Mouse (Mus musculus) kidney, embryonic 16.5 days (tissue): ENCODE results near the gene Tnnt3. TPM values are rescaled to one million over a fixed set of nuclear protein-coding genes. Genes with fewer than 3 reads are reported as not detected.
A peak's percentile ranks its signal among the peaks of the same experiment; 100 is the strongest.

Source experiments
- ATAC-seq: fragments of 200-750 bp; cut with Nextera tagmentation; 2 replicates; pipeline ENCODE4 v1.8.0; 2017; ENCODE audit warnings: moderate TSS enrichment; ENCODE audit not compliant: low FRiP score, low TSS enrichment
- H3K27ac ChIP-seq: fragments of 300-500 bp; sonication (generic); 2 replicates; pipeline ENCODE4 v1.5.1; 2014; ENCODE audit warnings: low read length
- H3K27me3 ChIP-seq: fragments of 300-500 bp; sonication (generic); 2 replicates; pipeline ENCODE4 v1.6.1; 2014; ENCODE audit warnings: low read length, control low read depth, mixed read lengths; ENCODE audit not compliant: insufficient read depth
- H3K36me3 ChIP-seq: fragments of 300-500 bp; sonication (generic); 2 replicates; pipeline ENCODE4 v1.6.1; 2014; ENCODE audit warnings: low read length, control low read depth, mixed read lengths; ENCODE audit not compliant: insufficient read depth
- H3K4me1 ChIP-seq: fragments of 300-500 bp; sonication (generic); 2 replicates; pipeline ENCODE4 v1.6.1; 2014; ENCODE audit warnings: low read length, control low read depth, mixed read lengths; ENCODE audit not compliant: insufficient read depth
- H3K4me2 ChIP-seq: fragments of 300-500 bp; sonication (generic); replicated peaks from 2 replicates; pipeline ENCODE4 v1.6.1; 2014; ENCODE audit warnings: low read depth, low read length
- H3K4me3 ChIP-seq: fragments of 300-500 bp; sonication (generic); 2 replicates; pipeline ENCODE4 v1.5.1; 2014; ENCODE audit warnings: mild to moderate bottlenecking, low read length
- H3K9ac ChIP-seq: fragments of 300-500 bp; sonication (generic); replicated peaks from 2 replicates; pipeline ENCODE4 v1.6.1; 2014; ENCODE audit warnings: low read length
- H3K9me3 ChIP-seq: fragments of 300-500 bp; sonication (generic); 2 replicates; pipeline ENCODE4 v1.6.1; 2016; ENCODE audit warnings: low read length, control low read depth
- whole genome bisulfite sequencing: fragments of 180-500 bp; shearing (Covaris S2); extraction: QIAGEN DNeasy Blood & Tissue Kit; methylation state at CpG from one replicate; pipeline ENCODE4 v1.1.7; 2014; 5-methylcytosine and 5-hydroxymethylcytosine counted together
- polyA plus RNA-seq: library from polyadenylated mRNA; unstranded; fragments of >200 nt; fragmentation: Nextera tagmentation; extraction: Ambion mirVana; gene quantifications from 2 replicates; pipeline ENCODE4 v1.2.1, GENCODE M21; 2015

The Tnnt3 gene
- polyA plus RNA-seq, 1 experiment from 2014 or later, result 17.2 TPM

DNA sequence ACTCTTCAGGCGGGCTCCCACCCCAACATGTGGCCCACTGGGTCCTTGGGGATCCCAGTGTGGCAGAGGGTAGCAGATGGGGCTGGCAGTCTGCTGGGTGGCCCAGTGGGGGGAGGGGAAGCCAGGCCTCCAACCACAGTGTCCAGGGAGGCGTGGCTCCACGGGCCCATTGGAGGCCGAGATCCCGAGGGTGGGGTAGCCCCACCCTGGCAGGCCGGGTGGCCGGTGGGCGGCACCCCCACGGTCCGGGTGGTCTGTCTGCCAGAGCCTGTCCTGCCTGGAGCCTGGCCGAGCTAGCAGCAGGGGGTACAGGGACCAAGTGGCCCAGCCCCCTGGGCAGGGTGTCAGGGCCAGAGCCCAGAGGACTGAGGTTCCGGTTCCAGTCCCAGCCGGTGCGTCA lies 23.8 kb upstream of the Tnnt3 start:
- H3K36me3 ChIP-seq, result no peaks in the 10 kb centered on the region
- H3K4me3 ChIP-seq, result peak overlapping the region; percentile 43
- H3K9me3 ChIP-seq, result no peaks in the 10 kb centered on the region
- ATAC-seq, result no peak
- peaks cover 65% of the 10 kb centered on the region for H3K4me1 ChIP-seq
- peak overlapping the region; percentile 59; the same call in 1 of the 2 replicates for H3K27ac ChIP-seq
- 54% methylated on average over 14 of the region's 14 CpGs for WGBS
- peak overlapping the region; percentile 54 for H3K4me2 ChIP-seq
- no peaks in the 10 kb centered on the region for H3K27me3 ChIP-seq
- H3K9ac ChIP-seq, result peak overlapping the region; percentile 59

- WGBS, result 53% methylated on average over 7 of the region's 7 CpGs
- H3K4me2 ChIP-seq, result peak overlapping the region; percentile 54
- no peaks in the 10 kb centered on the region for H3K9me3 ChIP-seq
- no peaks in the 10 kb centered on the region for H3K36me3 ChIP-seq
- peaks cover 57% of the 10 kb centered on the region for H3K4me1 ChIP-seq
- peak overlapping the region; percentile 59; the same call in 1 of the 2 replicates for H3K27ac ChIP-seq
- peak overlapping the region; percentile 43 for H3K4me3 ChIP-seq
- no peaks in the 10 kb centered on the region for H3K27me3 ChIP-seq
- H3K9ac ChIP-seq, result peak overlapping the region; percentile 59
- ATAC-seq, result no peak
These were observed 23.0 kb upstream of the Tnnt3 start for GRCm38 (mm10) chr7:142475641-142476040.

GRCm38 (mm10) chr7:142476271-142476670 lies 22.4 kb upstream of the Tnnt3 start:
- H3K4me3 ChIP-seq, result peak overlapping the region; percentile 43; the same call in 1 of the 2 replicates
- H3K36me3 ChIP-seq, result no peaks in the 10 kb centered on the region
- ATAC-seq, result no peak
- H3K4me2 ChIP-seq, result peak overlapping the region; percentile 54
- no peaks in the 10 kb centered on the region for H3K27me3 ChIP-seq
- H3K27ac ChIP-seq, result peak overlapping the region; percentile 59; the same call in 1 of the 2 replicates
- H3K9me3 ChIP-seq, result no peaks in the 10 kb centered on the region
- peaks cover 58% of the 10 kb centered on the region for H3K4me1 ChIP-seq
- H3K9ac ChIP-seq, result peak overlapping the region; percentile 59; the same call in 1 of the 2 replicates
- WGBS, result 81% methylated on average over 5 of the region's 5 CpGs

DNA sequence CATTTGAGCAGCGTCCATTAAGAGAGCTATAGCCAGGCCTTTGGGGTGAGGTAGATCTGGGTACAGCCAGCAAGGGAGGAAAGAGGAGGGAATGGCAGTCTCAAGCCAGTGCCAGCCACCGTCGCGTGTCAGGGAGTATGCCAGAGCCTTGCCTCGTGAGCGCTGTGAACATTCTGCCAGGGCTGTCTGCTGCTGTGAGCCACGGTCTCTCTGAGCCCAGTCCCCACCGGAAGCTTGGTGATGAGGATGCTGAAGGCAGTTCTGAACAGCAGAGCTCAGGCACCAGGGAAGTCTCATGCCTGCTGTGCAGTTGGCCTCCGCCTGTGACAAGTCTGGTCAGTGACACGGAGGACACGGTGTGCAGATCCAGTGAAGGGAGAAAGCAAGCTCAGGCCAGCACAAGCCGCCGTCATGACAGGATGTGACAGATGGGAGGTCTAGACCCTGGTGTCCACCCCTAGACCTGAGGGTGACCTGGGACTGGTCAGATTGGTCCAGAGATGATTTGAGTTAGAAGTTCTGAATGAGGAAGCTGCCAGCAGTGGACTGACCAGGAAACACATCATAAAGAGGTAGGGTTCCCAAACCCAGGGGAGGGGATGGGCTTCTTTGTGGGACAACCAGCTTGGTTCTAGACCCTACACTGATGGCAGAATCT lies 21.7 kb upstream of the Tnnt3 start:
- Histone ChIP-seq H3K36me3 (no peaks in the 10 kb centered on the region), H3K27me3 (no peaks in the 10 kb centered on the region), H3K9ac (0 out of 2 replicates have a peak overlapping the region, but pooled peaks have one; percentile 5), H3K4me2 (peak overlapping the region; percentile 54), H3K9me3 (no peaks in the 10 kb centered on the region), H3K27ac (no peak overlapping the region), H3K4me3 (peak overlapping the region; percentile 43; the same call in 1 of the 2 replicates), H3K4me1 (peaks cover 58% of the 10 kb centered on the region)
- 53% methylated on average over 13 of the region's 13 CpGs for WGBS
- no peak for ATAC-seq

DNA sequence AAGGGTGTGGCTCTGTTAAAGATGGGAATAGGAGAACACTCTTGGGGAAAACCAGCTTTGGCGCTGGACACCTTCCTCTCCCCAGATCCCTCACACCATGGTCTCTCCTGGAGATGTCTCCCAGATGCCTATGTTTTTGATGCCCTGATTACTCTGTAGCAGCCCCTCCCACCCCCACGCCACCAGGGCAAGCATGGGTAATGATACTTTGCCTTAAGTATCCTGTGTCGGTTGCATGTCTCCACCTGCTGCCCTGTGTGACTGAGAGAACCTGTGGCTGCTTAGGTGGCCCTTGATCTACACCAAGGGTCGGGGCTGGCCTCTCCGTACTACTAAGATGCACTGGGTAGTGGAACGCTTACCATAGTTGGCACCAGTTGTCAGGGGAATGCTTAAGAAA lies 20.6 kb upstream of the Tnnt3 start:
- no peaks in the 10 kb centered on the region for H3K27me3 ChIP-seq
- H3K36me3 ChIP-seq, result no peaks in the 10 kb centered on the region
- H3K9ac ChIP-seq, result no peak overlapping the region
- no peak for ATAC-seq
- no peak overlapping the region for H3K4me3 ChIP-seq
- no peak overlapping the region for H3K27ac ChIP-seq
- H3K9me3 ChIP-seq, result no peaks in the 10 kb centered on the region
- H3K4me1 ChIP-seq, result peaks cover 60% of the 10 kb centered on the region
- peak overlapping the region; percentile 16; the same call in 1 of the 2 replicates for H3K4me2 ChIP-seq
- 84% methylated on average over 6 of the region's 6 CpGs for WGBS

- H3K9ac ChIP-seq, result no peak overlapping the region
- no peak for ATAC-seq
- no peak overlapping the region for H3K4me3 ChIP-seq
- H3K27me3 ChIP-seq, result no peaks in the 10 kb centered on the region
- H3K36me3 ChIP-seq, result no peaks in the 10 kb centered on the region
- 88% methylated on average over 2 of the region's 2 CpGs for WGBS
- peaks cover 66% of the 10 kb centered on the region for H3K4me1 ChIP-seq
- H3K9me3 ChIP-seq, result no peaks in the 10 kb centered on the region
- H3K27ac ChIP-seq, result no peak overlapping the region
- H3K4me2 ChIP-seq, result peak overlapping the region; percentile 16; the same call in 1 of the 2 replicates
These were observed 20.1 kb upstream of the Tnnt3 start for GRCm38 (mm10) chr7:142478574-142478973.

- Histone ChIP-seq H3K4me2 (no peak overlapping the region), H3K4me1 (peaks cover 67% of the 10 kb centered on the region), H3K9ac (no peak overlapping the region), H3K4me3 (no peak overlapping the region), H3K27me3 (no peaks in the 10 kb centered on the region), H3K27ac (peak overlapping the region; percentile 35; the same call in 1 of the 2 replicates), H3K36me3 (peaks cover 2% of the 10 kb centered on the region; the same call in 1 of the 2 replicates), H3K9me3 (no peaks in the 10 kb centered on the region)
- no peak for ATAC-seq
These were observed 19.3 kb upstream of the Tnnt3 start for GRCm38 (mm10) chr7:142479307-142479706.

- Histone ChIP-seq H3K36me3 (peaks cover 5% of the 10 kb centered on the region; the same call in 1 of the 2 replicates), H3K4me1 (peaks cover 61% of the 10 kb centered on the region), H3K27ac (peak overlapping the region; percentile 35; the same call in 1 of the 2 replicates), H3K9me3 (no peaks in the 10 kb centered on the region), H3K9ac (no peak overlapping the region), H3K4me2 (no peak overlapping the region), H3K4me3 (no peak overlapping the region), H3K27me3 (no peaks in the 10 kb centered on the region)
- no peak for ATAC-seq
- WGBS, result 89% methylated on average over 3 of the region's 3 CpGs
These were observed 18.8 kb upstream of the Tnnt3 start for GRCm38 (mm10) chr7:142479886-142480285.

- Histone ChIP-seq H3K4me1 (peaks cover 53% of the 10 kb centered on the region), H3K9ac (peak overlapping the region; percentile 74), H3K36me3 (peaks cover 13% of the 10 kb centered on the region; the same call in 1 of the 2 replicates), H3K4me3 (no peak overlapping the region), H3K27me3 (no peaks in the 10 kb centered on the region), H3K9me3 (no peaks in the 10 kb centered on the region), H3K27ac (peak overlapping the region; percentile 94), H3K4me2 (peak overlapping the region; percentile 59; the same call in 1 of the 2 replicates)
- 89% methylated on average over 3 of the region's 3 CpGs for WGBS
- ATAC-seq, result no peak
These were observed 18.0 kb upstream of the Tnnt3 start for GRCm38 (mm10) chr7:142480661-142481060.

DNA sequence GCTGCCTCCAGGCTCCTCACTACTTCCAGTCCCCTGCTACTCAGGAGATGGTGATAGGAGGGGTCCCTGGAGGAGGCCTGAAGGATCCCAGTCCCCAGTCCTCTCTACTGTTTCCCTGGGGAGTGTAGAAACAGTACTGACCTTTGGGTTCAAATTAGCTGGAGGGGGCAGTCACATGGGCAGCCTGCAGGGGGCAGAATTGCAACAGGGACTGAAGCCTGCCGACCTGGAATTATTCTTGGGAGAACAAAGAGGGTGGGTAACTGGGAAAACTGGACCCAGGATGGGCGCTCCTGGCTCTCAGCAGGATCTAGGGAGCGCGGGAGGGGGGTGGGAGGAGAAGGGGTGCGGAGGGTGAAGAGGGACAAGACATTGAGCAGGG lies 17.5 kb upstream of the Tnnt3 start:
- H3K9me3 ChIP-seq, result no peaks in the 10 kb centered on the region
- peaks cover 17% of the 10 kb centered on the region; the same call in 1 of the 2 replicates for H3K36me3 ChIP-seq
- peak; percentile 1; the same call in 1 of the 2 replicates for ATAC-seq
- H3K9ac ChIP-seq, result peak overlapping the region; percentile 74
- peak overlapping the region; percentile 29 for H3K4me3 ChIP-seq
- peaks cover 48% of the 10 kb centered on the region for H3K4me1 ChIP-seq
- H3K4me2 ChIP-seq, result peak overlapping the region; percentile 59
- H3K27ac ChIP-seq, result peak overlapping the region; percentile 94
- 8% methylated on average over 5 of the region's 5 CpGs for WGBS
- no peaks in the 10 kb centered on the region for H3K27me3 ChIP-seq
